Mouse (Mus musculus) liver, embryonic 11.5 days (tissue): ENCODE results near the gene Tarbp1. TPM values are rescaled to one million over a fixed set of nuclear protein-coding genes. Genes with fewer than 3 reads are reported as not detected.

Source experiments
- ATAC-seq: fragments of 200-750 bp; cut with Nextera tagmentation; replicated peaks from 2 replicates; pipeline ENCODE4 v1.8.0; 2017; ENCODE audit warnings: moderate number of reproducible peaks, mild to moderate bottlenecking, moderate TSS enrichment, moderate library complexity; ENCODE audit not compliant: low FRiP score
- DNase-seq: peaks from one replicate; pipeline ENCODE4 v3.0.0-alpha.2; 2017; ENCODE audit warnings: low spot score
- H3K27ac ChIP-seq: fragments of 300-500 bp; sonication (generic); 2 replicates; pipeline ENCODE4 v1.5.1; 2014; ENCODE audit warnings: mild to moderate bottlenecking, low read depth, low read length, control low read depth
- H3K27me3 ChIP-seq: fragments of 300-500 bp; sonication (generic); replicated peaks from 2 replicates; pipeline ENCODE4 v1.6.1; 2014; ENCODE audit warnings: low read length, mixed read lengths; ENCODE audit not compliant: control insufficient read depth, insufficient read depth
- H3K36me3 ChIP-seq: fragments of 300-500 bp; sonication (generic); 2 replicates; pipeline ENCODE4 v1.6.1; 2014; ENCODE audit warnings: mild to moderate bottlenecking, low read length, moderate library complexity, mixed read lengths; ENCODE audit not compliant: control insufficient read depth, insufficient read depth
- H3K4me1 ChIP-seq: fragments of 300-500 bp; sonication (generic); replicated peaks from 2 replicates; pipeline ENCODE4 v1.6.1; 2014; ENCODE audit warnings: low read length, mixed read lengths; ENCODE audit not compliant: control insufficient read depth, insufficient read depth
- H3K4me2 ChIP-seq: fragments of 300-500 bp; sonication (generic); 2 replicates; pipeline ENCODE4 v1.6.1; 2014; ENCODE audit warnings: mild to moderate bottlenecking, control low read depth, moderate library complexity
- H3K4me3 ChIP-seq: fragments of 300-500 bp; sonication (generic); 2 replicates; pipeline ENCODE4 v1.5.1; 2014; ENCODE audit warnings: low read depth, low read length, control low read depth
- H3K9ac ChIP-seq: fragments of 300-500 bp; sonication (generic); 2 replicates; pipeline ENCODE4 v1.6.1; 2014; ENCODE audit warnings: low read depth, low read length, control low read depth
- H3K9me3 ChIP-seq: fragments of 300-500 bp; sonication (generic); 2 replicates; pipeline ENCODE4 v1.6.1; 2016; ENCODE audit warnings: low read length, inconsistent platforms, mixed read lengths; ENCODE audit not compliant: control insufficient read depth
- WGBS: fragments of 180-500 bp; shearing (Covaris S2); extraction: QIAGEN DNeasy Blood & Tissue Kit; methylation state at CpG from one replicate; pipeline ENCODE4 v1.1.7; 2014; 5-methylcytosine and 5-hydroxymethylcytosine counted together
- polyA plus RNA-seq: library from polyadenylated mRNA; unstranded; fragments of >200 nt; fragmentation: Nextera tagmentation; extraction: Ambion mirVana; gene quantifications from 2 replicates; pipeline ENCODE4 v1.2.1, GENCODE M21; 2014

The Tarbp1 gene
- polyA plus RNA-seq, 1 experiment from 2014 or later: 4.7 TPM

GRCm38 (mm10) chr8:126496915-126497314 lies 22.1 kb upstream of the Tarbp1 start:
- Histone ChIP-seq H3K36me3 (no peaks in the 10 kb centered on the region), H3K4me3 (no peak overlapping the region), H3K27me3 (no peaks in the 10 kb centered on the region), H3K9me3 (no peaks in the 10 kb centered on the region), H3K9ac (peak overlapping the region; percentile 43; the same call in 1 of the 2 replicates), H3K4me2 (no peak overlapping the region), H3K4me1 (peaks cover 5% of the 10 kb centered on the region), H3K27ac (no peak overlapping the region)
- WGBS: 77% methylated on average over 5 of the region's 5 CpGs
- no peak for DNase-seq
- ATAC-seq: no peak

- H3K4me1 ChIP-seq: peaks cover 5% of the 10 kb centered on the region
- ATAC-seq (no peak; the same call in 1 of the 2 replicates), DNase-seq (no peak)
- H3K9me3 ChIP-seq: no peaks in the 10 kb centered on the region
- no peak overlapping the region for H3K27ac ChIP-seq
- no peak overlapping the region for H3K9ac ChIP-seq
- H3K27me3 ChIP-seq: no peaks in the 10 kb centered on the region
- 76% methylated on average over 12 of the region's 12 CpGs for WGBS
- H3K36me3 ChIP-seq: no peaks in the 10 kb centered on the region
- H3K4me3 ChIP-seq: no peak overlapping the region
- no peak overlapping the region for H3K4me2 ChIP-seq
Observed at GRCm38 (mm10) chr8:126495461-126495860, 20.6 kb upstream of the Tarbp1 start.

- ATAC-seq (no peak), DNase-seq (no peak)
- peaks cover 5% of the 10 kb centered on the region for H3K4me1 ChIP-seq
- no peak overlapping the region for H3K4me2 ChIP-seq
- H3K9ac ChIP-seq: no peak overlapping the region
- H3K4me3 ChIP-seq: no peak overlapping the region
- no peaks in the 10 kb centered on the region for H3K27me3 ChIP-seq
- no peaks in the 10 kb centered on the region for H3K9me3 ChIP-seq
- no peaks in the 10 kb centered on the region for H3K36me3 ChIP-seq
- WGBS: 67% methylated on average over 15 of the region's 15 CpGs
- no peak overlapping the region for H3K27ac ChIP-seq
Observed at GRCm38 (mm10) chr8:126494160-126495110, 19.6 kb upstream of the Tarbp1 start.

GRCm38 (mm10) chr8:126482938-126483337 lies 8.1 kb upstream of the Tarbp1 start:
- Histone ChIP-seq H3K27me3 (no peaks in the 10 kb centered on the region; the same call in 1 of the 2 replicates), H3K4me2 (no peak overlapping the region), H3K27ac (no peak overlapping the region), H3K4me1 (no peaks in the 10 kb centered on the region), H3K36me3 (no peaks in the 10 kb centered on the region), H3K9ac (no peak overlapping the region), H3K4me3 (no peak overlapping the region), H3K9me3 (no peaks in the 10 kb centered on the region)
- peak; percentile 64 for DNase-seq
- ATAC-seq: peak; percentile 56; the same call in 1 of the 2 replicates
- WGBS: 9% methylated on average over 5 of the region's 5 CpGs

- ATAC-seq (no peak), DNase-seq (no peak)
- Histone ChIP-seq H3K27ac (no peak overlapping the region), H3K4me1 (no peaks in the 10 kb centered on the region), H3K9me3 (no peaks in the 10 kb centered on the region), H3K4me2 (no peak overlapping the region), H3K4me3 (no peak overlapping the region), H3K27me3 (no peaks in the 10 kb centered on the region; the same call in 1 of the 2 replicates), H3K9ac (no peak overlapping the region), H3K36me3 (no peaks in the 10 kb centered on the region)
- 48% methylated on average over 2 of the region's 2 CpGs for WGBS
Observed at GRCm38 (mm10) chr8:126482348-126482720, 7.5 kb upstream of the Tarbp1 start.

- no peaks in the 10 kb centered on the region for H3K9me3 ChIP-seq
- H3K4me1 ChIP-seq: no peaks in the 10 kb centered on the region
- no peak overlapping the region for H3K4me2 ChIP-seq
- no peak overlapping the region for H3K4me3 ChIP-seq
- no peaks in the 10 kb centered on the region for H3K36me3 ChIP-seq
- 36% methylated on average over 8 of the region's 8 CpGs for WGBS
- H3K27ac ChIP-seq: no peak overlapping the region
- no peak for DNase-seq
- ATAC-seq: 0 out of 2 replicates have a peak, but pooled peaks have one; percentile 48
- no peak overlapping the region for H3K9ac ChIP-seq
- peaks cover 2% of the 10 kb centered on the region for H3K27me3 ChIP-seq
Observed at GRCm38 (mm10) chr8:126481494-126482347, 6.9 kb upstream of the Tarbp1 start.

GRCm38 (mm10) chr8:126480366-126480765 lies 5.5 kb upstream of the Tarbp1 start:
- 65% methylated on average over 2 of the region's 2 CpGs for WGBS
- no peaks in the 10 kb centered on the region for H3K36me3 ChIP-seq

GRCm38 (mm10) chr8:126478714-126479113 lies 3.8 kb upstream of the Tarbp1 start:
- Histone ChIP-seq H3K9me3 (no peaks in the 10 kb centered on the region), H3K4me2 (no peak overlapping the region), H3K4me3 (no peak overlapping the region), H3K27ac (no peak overlapping the region), H3K36me3 (no peaks in the 10 kb centered on the region), H3K4me1 (peaks cover 3% of the 10 kb centered on the region), H3K9ac (no peak overlapping the region), H3K27me3 (peaks cover 8% of the 10 kb centered on the region)
- WGBS: 17% methylated on average over 3 of the region's 3 CpGs
- DNase-seq: no peak
- no peak for ATAC-seq

More at GRCm38 (mm10) chr8:126480366-126480765, 5.5 kb upstream of the Tarbp1 start:
- Histone ChIP-seq H3K4me3 (no peak overlapping the region), H3K9ac (no peak overlapping the region), H3K27me3 (peaks cover 8% of the 10 kb centered on the region), H3K4me1 (no peaks in the 10 kb centered on the region; the same call in none of the 2 replicates), H3K9me3 (no peaks in the 10 kb centered on the region), H3K4me2 (no peak overlapping the region), H3K27ac (no peak overlapping the region)
- no peak for ATAC-seq
- no peak for DNase-seq
